Mouse (Mus musculus): ENCODE data around the gene Pcolce. TPM values are rescaled to one million over a fixed set of nuclear protein-coding genes. Genes with fewer than 3 reads are reported as not detected.

The Pcolce gene
- polyA plus RNA-seq, 1 experiment: 0.09 TPM

DNA sequence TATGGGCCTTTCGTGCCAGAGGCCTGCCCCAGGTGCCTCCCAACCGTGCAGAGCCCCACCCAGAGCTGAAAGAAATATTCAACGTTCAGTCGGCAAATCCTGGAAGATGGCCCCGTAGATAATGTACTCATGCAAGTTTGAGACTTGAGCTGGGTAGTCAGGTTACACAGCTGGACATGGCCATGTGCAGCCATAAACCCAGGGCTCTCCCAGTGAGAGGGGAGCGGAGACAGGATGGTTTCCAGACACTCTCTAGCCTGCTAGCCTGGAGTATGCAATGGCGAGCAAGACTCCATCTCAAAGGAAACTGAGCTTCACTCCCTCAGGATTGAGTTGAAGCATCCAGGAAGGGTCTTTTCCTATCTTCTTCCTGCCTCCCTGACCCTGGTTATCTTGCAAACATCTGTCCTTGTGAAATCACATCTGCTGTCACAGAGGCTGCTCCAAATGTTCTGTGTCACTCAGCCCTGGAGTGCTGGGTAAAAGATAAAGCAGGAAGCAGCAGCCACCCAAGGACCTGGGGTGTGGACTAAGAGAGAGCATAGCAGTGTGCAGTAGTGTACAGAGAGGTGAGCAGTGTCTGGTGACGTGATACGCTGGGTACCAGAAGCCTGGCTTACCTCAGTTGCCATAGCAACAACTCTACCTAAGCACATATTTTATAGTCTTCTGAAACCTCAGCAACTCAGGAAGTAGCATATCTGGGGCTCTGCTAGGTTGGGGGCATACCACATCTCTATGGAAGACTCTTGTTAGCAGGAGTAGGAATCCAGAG lies 34.4 kb upstream of the Pcolce start:
- H3K4me1 ChIP-seq: peaks cover 40% of the 10 kb centered on the region
- peaks cover 8% of the 10 kb centered on the region for H3K27me3 ChIP-seq (replicated peaks)
- peak overlapping the region; percentile 50 for H3K4me3 ChIP-seq (replicated peaks)
- H3K36me3 ChIP-seq (replicated peaks; ENCODE audit: low read length): peaks cover 44% of the 10 kb centered on the region
- TF ChIP-seq FLI1 (IDR thresholded peaks at IDR 0.05; ENCODE audit: low read length) (no peak), GATA1 (IDR thresholded peaks at IDR 0.05; ENCODE audit: borderline replicate concordance, low read length) (no peak)
- no peaks in the 10 kb centered on the region for H3K9me3 ChIP-seq

DNA sequence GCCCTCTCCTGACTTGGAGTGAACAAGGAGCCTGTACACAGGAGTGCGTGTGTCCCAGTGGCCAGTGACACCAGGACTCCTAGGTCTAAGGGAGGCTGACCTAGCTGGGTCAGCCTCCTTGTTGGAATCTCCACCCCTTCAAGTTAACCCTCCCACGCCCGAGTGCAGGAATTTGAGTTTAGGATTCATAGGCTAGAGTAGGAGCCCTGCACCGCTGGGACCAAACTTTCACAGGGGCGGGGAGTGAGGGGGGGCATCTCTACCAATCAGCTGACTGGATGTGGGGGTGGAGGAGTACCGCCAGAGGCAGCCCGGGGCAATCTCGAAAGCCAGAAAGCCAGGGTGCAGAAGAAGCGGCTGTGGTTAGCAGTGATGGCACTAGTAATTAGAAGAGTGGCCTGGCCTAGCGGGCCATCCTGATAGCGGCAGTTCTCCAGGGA lies 32.1 kb upstream of the Pcolce start, which contains the start of gene Irs3:
Gene Irs3 (minus strand): TSS at position 63 of the 440 bp plus-strand sequence.
- H3K4me1 ChIP-seq: peaks cover 50% of the 10 kb centered on the region
- H3K9me3 ChIP-seq: no peaks in the 10 kb centered on the region
- H3K27me3 ChIP-seq (replicated peaks): peaks cover 8% of the 10 kb centered on the region
- TF ChIP-seq FLI1 (IDR thresholded peaks at IDR 0.05; ENCODE audit: low read length): no peak
- TF ChIP-seq GATA1 (IDR thresholded peaks at IDR 0.05; ENCODE audit: borderline replicate concordance, low read length): no peak
- H3K36me3 ChIP-seq (replicated peaks; ENCODE audit: low read length): peaks cover 44% of the 10 kb centered on the region
- H3K4me3 ChIP-seq (replicated peaks): peak within 1 kb of the TSS; percentile 80

DNA sequence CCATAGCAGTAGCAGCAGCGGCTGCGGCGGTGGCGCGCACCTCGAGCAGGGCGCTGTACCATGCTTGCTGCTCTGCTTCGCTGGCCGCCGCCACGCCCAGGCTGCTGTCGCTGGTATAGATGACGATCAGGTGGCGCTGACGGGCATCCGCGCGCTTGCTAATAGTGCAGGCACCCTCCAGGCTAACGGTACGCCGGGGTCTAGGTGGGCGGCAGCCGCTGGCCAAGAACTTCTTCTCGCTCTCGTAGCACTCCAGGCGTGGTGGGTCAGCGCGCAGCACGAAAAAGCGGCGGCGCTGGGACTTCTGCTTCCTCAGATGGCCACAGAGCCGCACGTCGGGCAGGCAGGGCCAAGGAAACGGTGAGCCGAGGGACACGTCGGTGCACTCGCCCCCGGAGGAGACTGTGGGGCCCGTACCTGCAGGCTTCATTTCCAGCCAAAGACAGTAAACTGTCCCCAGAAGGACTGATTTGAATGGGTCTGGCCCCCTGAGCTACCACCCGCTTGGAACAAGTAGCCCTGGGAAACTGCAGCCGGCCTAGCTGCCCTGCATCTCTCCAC lies 31.6 kb upstream of the Pcolce start:
- peaks cover 8% of the 10 kb centered on the region for H3K27me3 ChIP-seq (replicated peaks)
- H3K4me3 ChIP-seq (replicated peaks): peak overlapping the region; percentile 80
- TF ChIP-seq GATA1 (IDR thresholded peaks at IDR 0.05; ENCODE audit: borderline replicate concordance, low read length) (no peak), FLI1 (IDR thresholded peaks at IDR 0.05; ENCODE audit: low read length) (no peak)

DNA sequence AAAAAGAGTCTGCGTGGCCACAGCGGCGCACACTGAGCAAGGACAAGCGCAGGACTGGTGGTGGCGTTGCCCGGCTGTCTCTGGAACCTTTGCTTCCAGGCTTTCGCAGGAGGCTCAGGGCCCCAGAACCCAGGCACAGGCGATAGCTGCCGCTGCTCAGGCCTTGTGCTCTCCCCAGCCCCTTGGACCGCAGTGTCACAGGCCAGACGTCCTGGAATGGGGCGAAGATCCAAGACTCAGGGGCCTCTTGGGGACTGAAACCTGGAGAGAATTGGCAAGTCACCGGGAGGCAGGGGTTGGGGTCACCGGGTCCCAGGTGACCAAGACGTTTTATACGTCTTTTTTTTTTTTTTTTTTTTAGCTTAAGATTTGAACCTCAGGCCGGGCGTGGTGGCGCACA lies 30.9 kb upstream of the Pcolce start:
- TF ChIP-seq FLI1 (IDR thresholded peaks at IDR 0.05; ENCODE audit: low read length) (no peak), GATA1 (IDR thresholded peaks at IDR 0.05; ENCODE audit: borderline replicate concordance, low read length) (no peak)
- Histone ChIP-seq H3K4me1 (peaks cover 61% of the 10 kb centered on the region), H3K4me3 (replicated peaks) (no peak overlapping the region), H3K27me3 (replicated peaks) (peaks cover 8% of the 10 kb centered on the region), H3K36me3 (replicated peaks; ENCODE audit: low read length) (peaks cover 47% of the 10 kb centered on the region), H3K9me3 (no peaks in the 10 kb centered on the region)

More for the DNA sequence above, 31.6 kb upstream of the Pcolce start:
- Histone ChIP-seq H3K9me3 (no peaks in the 10 kb centered on the region), H3K36me3 (replicated peaks; ENCODE audit: low read length) (peaks cover 45% of the 10 kb centered on the region), H3K4me1 (peaks cover 55% of the 10 kb centered on the region)

DNA sequence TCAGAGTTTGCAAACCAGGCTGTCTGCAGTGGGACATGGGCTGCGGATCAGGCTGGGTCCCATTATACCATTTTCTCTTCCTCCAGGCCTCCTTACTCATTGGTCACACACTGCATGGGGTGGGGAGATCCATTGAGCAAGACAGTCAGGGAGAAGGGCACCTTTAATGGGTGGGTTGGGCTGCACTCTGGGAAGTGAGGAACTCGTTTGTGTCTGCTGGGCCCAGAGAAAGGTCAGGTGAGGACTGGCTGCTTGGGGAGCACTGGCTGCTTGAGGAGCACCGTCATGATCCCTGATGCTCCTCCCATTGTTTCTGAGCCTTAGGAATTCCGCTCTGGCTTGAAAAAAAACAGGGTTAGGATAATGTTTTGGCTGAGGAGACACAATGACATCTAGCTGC lies 29.3 kb upstream of the Pcolce start:
- no peaks in the 10 kb centered on the region for H3K9me3 ChIP-seq
- TF ChIP-seq GATA1 (IDR thresholded peaks at IDR 0.05; ENCODE audit: borderline replicate concordance, low read length): no peak
- no peak for TF ChIP-seq FLI1 (IDR thresholded peaks at IDR 0.05; ENCODE audit: low read length)
- H3K4me3 ChIP-seq (replicated peaks): no peak overlapping the region
- peaks cover 8% of the 10 kb centered on the region for H3K27me3 ChIP-seq (replicated peaks)
- H3K4me1 ChIP-seq: peaks cover 58% of the 10 kb centered on the region
- H3K36me3 ChIP-seq (replicated peaks; ENCODE audit: low read length): peaks cover 60% of the 10 kb centered on the region

DNA sequence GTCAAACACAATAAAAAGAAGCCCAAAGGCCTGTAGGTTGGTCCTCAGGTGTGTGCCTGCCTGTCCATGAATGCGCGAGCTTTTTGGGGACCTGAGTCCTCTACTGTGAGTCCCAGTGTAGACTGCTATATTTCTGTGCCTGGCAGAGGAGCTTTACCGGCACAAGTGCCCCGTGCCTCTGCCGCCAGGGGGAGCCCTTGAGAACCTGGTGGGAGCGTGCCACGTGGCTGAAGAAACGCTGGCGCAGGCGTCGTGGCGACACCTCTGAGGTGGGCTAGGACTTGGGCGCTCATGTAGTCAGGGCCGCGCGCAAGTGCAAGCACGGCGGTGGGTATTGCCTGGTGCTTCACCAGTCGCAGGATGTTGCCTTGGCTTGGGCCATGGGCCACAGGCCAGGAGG lies 27.5 kb upstream of the Pcolce start, which contains the start of gene Sap25:
Gene Sap25 (plus strand): TSS at position 281 of the 400 bp plus-strand sequence.
- Histone ChIP-seq H3K27me3 (replicated peaks) (peaks cover 8% of the 10 kb centered on the region), H3K4me1 (peaks cover 59% of the 10 kb centered on the region), H3K36me3 (replicated peaks; ENCODE audit: low read length) (peaks cover 79% of the 10 kb centered on the region), H3K9me3 (no peaks in the 10 kb centered on the region), H3K4me3 (replicated peaks) (no peak within 1 kb of the TSS)
- TF ChIP-seq GATA1 (IDR thresholded peaks at IDR 0.05; ENCODE audit: borderline replicate concordance, low read length) (no peak), FLI1 (IDR thresholded peaks at IDR 0.05; ENCODE audit: low read length) (no peak)

DNA sequence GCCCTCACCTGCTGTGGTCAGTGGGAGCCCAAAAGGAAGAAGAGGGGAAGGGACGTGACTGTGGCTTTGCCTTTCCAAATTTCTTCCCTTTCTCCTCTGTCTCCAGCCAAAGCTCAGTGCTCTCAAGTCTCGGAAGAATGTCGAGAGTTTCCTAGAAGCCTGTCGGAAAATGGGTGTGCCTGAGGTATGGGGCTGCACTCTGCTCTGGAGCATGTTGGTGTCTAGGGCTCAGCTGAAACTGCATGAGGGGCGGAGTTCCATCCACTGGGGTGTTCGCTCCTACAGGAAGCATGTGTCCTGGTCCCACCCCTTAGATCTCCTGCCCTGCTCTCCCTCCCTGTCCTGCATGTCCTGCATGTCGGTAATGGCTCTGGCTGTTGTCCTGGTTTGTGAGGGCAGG lies 25.9 kb upstream of the Pcolce start:
- peak overlapping the region; percentile 4 for H3K4me3 ChIP-seq (replicated peaks)
- peaks cover 92% of the 10 kb centered on the region for H3K36me3 ChIP-seq (replicated peaks; ENCODE audit: low read length)
- no peaks in the 10 kb centered on the region for H3K9me3 ChIP-seq
- H3K4me1 ChIP-seq: peaks cover 55% of the 10 kb centered on the region
- TF ChIP-seq FLI1 (IDR thresholded peaks at IDR 0.05; ENCODE audit: low read length) (no peak), GATA1 (IDR thresholded peaks at IDR 0.05; ENCODE audit: borderline replicate concordance, low read length) (no peak)
- peaks cover 1% of the 10 kb centered on the region for H3K27me3 ChIP-seq (replicated peaks)

DNA sequence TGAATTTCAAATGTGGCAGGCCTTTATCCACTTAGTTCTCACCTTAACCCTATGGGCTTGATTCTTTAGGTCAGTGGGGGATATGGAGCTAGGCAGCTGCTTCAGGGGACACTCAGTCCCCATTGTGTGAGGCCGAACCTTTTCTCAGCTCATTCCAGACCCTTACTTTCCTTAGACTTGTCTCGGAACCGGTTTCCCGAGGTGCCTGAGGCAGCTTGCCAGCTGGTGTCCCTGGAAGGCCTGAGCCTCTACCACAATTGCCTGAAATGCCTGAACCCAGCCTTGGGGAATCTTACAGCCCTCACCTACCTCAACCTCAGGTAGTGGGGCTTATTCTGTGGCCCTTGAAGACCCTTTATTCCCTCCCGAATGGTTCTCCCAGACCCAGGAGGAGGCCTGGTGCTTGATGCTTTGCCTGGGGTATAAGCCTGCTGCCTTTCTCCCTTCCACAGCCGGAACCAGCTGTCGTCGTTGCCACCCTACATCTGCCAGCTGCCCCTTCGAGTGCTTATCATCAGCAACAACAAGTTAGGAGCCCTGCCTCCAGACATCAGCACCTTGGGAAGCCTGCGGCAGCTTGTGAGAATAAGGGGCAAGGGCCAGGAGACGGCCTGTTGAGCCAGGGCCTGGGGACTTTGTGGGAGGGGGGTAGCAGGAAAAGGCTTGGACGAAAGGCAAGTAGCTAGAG lies 20.0 kb upstream of the Pcolce start:
- H3K4me1 ChIP-seq: peaks cover 71% of the 10 kb centered on the region
- no peaks in the 10 kb centered on the region for H3K9me3 ChIP-seq
- H3K36me3 ChIP-seq (replicated peaks; ENCODE audit: low read length): peaks cover 62% of the 10 kb centered on the region
- H3K27me3 ChIP-seq (replicated peaks): no peaks in the 10 kb centered on the region
- TF ChIP-seq FLI1 (IDR thresholded peaks at IDR 0.05; ENCODE audit: low read length) (no peak), GATA1 (IDR thresholded peaks at IDR 0.05; ENCODE audit: borderline replicate concordance, low read length) (no peak)
- H3K4me3 ChIP-seq (replicated peaks): no peak overlapping the region

DNA sequence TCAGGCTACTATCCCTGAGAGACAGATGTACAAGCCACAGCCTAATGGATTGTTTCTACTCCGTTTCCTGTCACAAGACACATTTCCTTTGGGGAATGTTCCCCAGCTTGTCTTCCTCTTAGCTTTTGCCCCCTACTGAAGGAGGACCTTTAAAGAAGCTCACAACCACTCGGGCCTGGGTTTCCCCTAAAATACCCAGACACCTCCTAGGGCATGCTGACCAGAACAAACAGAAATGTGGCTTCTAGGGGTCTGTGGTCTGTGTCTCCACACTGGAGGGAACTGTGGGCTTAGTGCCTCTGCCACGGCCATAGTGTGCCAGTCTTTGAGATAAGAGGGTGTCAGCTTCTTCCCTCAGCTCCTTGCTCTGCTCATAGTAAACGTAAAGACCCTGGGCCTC lies 18.0 kb upstream of the Pcolce start:
- Histone ChIP-seq H3K36me3 (replicated peaks; ENCODE audit: low read length) (peaks cover 42% of the 10 kb centered on the region), H3K9me3 (no peaks in the 10 kb centered on the region), H3K4me1 (peaks cover 71% of the 10 kb centered on the region)

More for the DNA sequence above, 18.0 kb upstream of the Pcolce start:
- Histone ChIP-seq H3K27me3 (replicated peaks) (no peaks in the 10 kb centered on the region), H3K4me3 (replicated peaks) (peak overlapping the region; percentile 100)
- TF ChIP-seq FLI1 (IDR thresholded peaks at IDR 0.05; ENCODE audit: low read length): no peak; the same call in 1 of the 2 replicates
- TF ChIP-seq GATA1 (IDR thresholded peaks at IDR 0.05; ENCODE audit: borderline replicate concordance, low read length): no peak

All from megakaryocyte, embryonic 14.5 days (primary cell).